In the genomic region with DNA sequence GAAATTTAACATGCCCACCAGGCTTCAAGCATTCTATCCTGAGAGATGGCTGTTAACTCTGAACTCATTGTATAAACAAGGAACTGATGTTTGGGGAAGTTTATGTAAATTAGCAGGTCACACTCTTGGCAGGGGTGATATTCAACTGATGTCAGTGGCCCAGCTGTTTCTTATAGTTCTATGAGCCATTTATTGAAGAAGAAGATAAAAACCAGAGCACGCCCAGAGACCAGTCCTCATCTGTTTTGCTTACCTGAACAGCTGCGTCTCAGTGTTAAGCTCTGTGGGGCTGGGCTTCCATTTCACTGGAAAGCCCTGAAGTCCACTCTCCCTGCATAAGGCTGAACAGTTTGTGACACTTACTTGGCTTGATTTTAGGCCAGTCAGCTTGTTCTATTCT, we compare ENCODE assay signal across 16 mouse cellular contexts. TPM values are rescaled to one million over a fixed set of nuclear protein-coding genes. Genes with fewer than 3 reads are reported as not detected.
DNase-seq lines count a peak whose midpoint lies in the region; ATAC-seq and TF ChIP-seq lines count a peak whose summit lies in the region.
"Had no signal": no experiment of that assay in that cellular context is flagged by ENCODE, and none has a peak within 500 bp of the region (broad histone marks: within the 10 kb centered on the region; RNA-seq: fewer than 3 reads in every experiment).

No protein-coding gene starts in this region.

- H3K4me3 ChIP-seq in bone marrow macrophage, adult 2 months (ENCODE audit: insufficient read depth, low read length): no peak overlapping the region
- no peak overlapping the region for H3K4me3 ChIP-seq in hindbrain, embryonic 11.5 days (ENCODE audit: low read depth, low read length)
- no peak overlapping the region for H3K4me3 ChIP-seq in midbrain, embryonic 12.5 days
- H3K4me3 ChIP-seq in heart, adult 2 months: no peak overlapping the region
- H3K4me3 ChIP-seq: erythroblast, embryonic 14.5 days; kidney, embryonic 15.5 days had no signal

- peaks cover 31% of the 10 kb centered on the region for H3K4me1 ChIP-seq in bone marrow macrophage, adult 2 months (ENCODE audit: control insufficient read depth, insufficient read depth, low read length)
- H3K4me1 ChIP-seq in hindbrain, embryonic 11.5 days (replicated peaks; ENCODE audit: control insufficient read depth, insufficient read depth, low read length): no peaks in the 10 kb centered on the region
- H3K4me1 ChIP-seq in midbrain, embryonic 12.5 days: peaks cover 25% of the 10 kb centered on the region
- no peaks in the 10 kb centered on the region for H3K4me1 ChIP-seq in heart, adult 2 months (ENCODE audit: control insufficient read depth, insufficient read depth, low read length)

- ATAC-seq in hindbrain, embryonic 11.5 days (ENCODE audit: low FRiP score): peak; percentile 49
- ATAC-seq in midbrain, embryonic 12.5 days (ENCODE audit: low FRiP score, low read depth): peak; percentile 32; the same call in 1 of the 2 replicates
- ATAC-seq: Patski had no signal

- no peak overlapping the region for H3K9ac ChIP-seq in hindbrain, embryonic 11.5 days (ENCODE audit: low read depth, low read length)
- H3K9ac ChIP-seq in midbrain, embryonic 12.5 days (replicated peaks): no peak overlapping the region
- H3K9ac ChIP-seq in heart, adult 2 months (ENCODE audit: low read depth, low read length): no peak overlapping the region
- H3K9ac ChIP-seq: kidney, embryonic 15.5 days had no signal

- no peaks in the 10 kb centered on the region for H3K27me3 ChIP-seq in hindbrain, embryonic 11.5 days (ENCODE audit: control insufficient read depth, insufficient read depth, low read length)
- no peaks in the 10 kb centered on the region for H3K27me3 ChIP-seq in midbrain, embryonic 12.5 days
- no peaks in the 10 kb centered on the region for H3K27me3 ChIP-seq in heart, adult 2 months (ENCODE audit: control insufficient read depth, insufficient read depth, low read length)
- H3K27me3 ChIP-seq: kidney, embryonic 15.5 days had no signal

- H3K4me2 ChIP-seq in hindbrain, embryonic 11.5 days (replicated peaks; ENCODE audit: low read depth, low read length): no peak overlapping the region
- no peak overlapping the region for H3K4me2 ChIP-seq in midbrain, embryonic 12.5 days (replicated peaks)
- H3K4me2 ChIP-seq: heart, embryonic 11.5 days; kidney, embryonic 15.5 days had no signal

- H3K36me3 ChIP-seq in hindbrain, embryonic 11.5 days (ENCODE audit: control insufficient read depth, insufficient read depth, low read length): no peaks in the 10 kb centered on the region
- no peaks in the 10 kb centered on the region for H3K36me3 ChIP-seq in midbrain, embryonic 12.5 days
- H3K36me3 ChIP-seq in heart, adult 2 months (ENCODE audit: control insufficient read depth, insufficient read depth, low read length): no peaks in the 10 kb centered on the region
- H3K36me3 ChIP-seq: kidney, embryonic 15.5 days had no signal

- intact Hi-C loops in heart, adult 2 months (cut with DNase I): no loop called here

- no peak for TF ChIP-seq EP300 in heart, adult 2 months (IDR thresholded peaks at IDR 0.05; ENCODE audit: insufficient read depth, low read depth, low read length)

- TF ChIP-seq CTCF in bone marrow macrophage, adult 2 months (IDR thresholded peaks at IDR 0.05; ENCODE audit: low read depth, low read length): no peak
- no peak for TF ChIP-seq CTCF in heart, adult 2 months (IDR thresholded peaks at IDR 0.05)

- peak overlapping the region; percentile 75 for H3K27ac ChIP-seq in bone marrow macrophage, adult 2 months (ENCODE audit: insufficient read depth, low read depth, low read length)
- no peak overlapping the region for H3K27ac ChIP-seq in hindbrain, embryonic 11.5 days (ENCODE audit: low read depth, low read length)
- H3K27ac ChIP-seq in midbrain, embryonic 12.5 days (replicated peaks): peak overlapping the region; percentile 55; the same call in 1 of the 2 replicates
- no peak overlapping the region for H3K27ac ChIP-seq in heart, adult 2 months
- H3K27ac ChIP-seq: kidney, embryonic 15.5 days had no signal

- DNase-seq in A20 (ENCODE audit: low read depth, low spot score): peak; percentile 35
- DNase-seq in hindbrain, embryonic 11.5 days (ENCODE audit: low spot score): no peak
- DNase-seq in spleen, adult 18-20 months: no peak
- no peak for DNase-seq in thymus, postnatal 0 days (ENCODE audit: low spot score)
- no peak for DNase-seq in heart, adult 2 months
- DNase-seq: cerebellum, postnatal 36 days; gastrocnemius, postnatal 10 days; layer of hippocampus, adult 9-11 months; right cerebral cortex, postnatal 14 days; thymus, postnatal 4 days had no signal

- no peaks in the 10 kb centered on the region for H3K79me2 ChIP-seq in heart, adult 2 months (replicated peaks; ENCODE audit: control insufficient read depth, insufficient read depth, low read length)

- TF ChIP-seq POLR2A in bone marrow macrophage, adult 2 months (IDR thresholded peaks at IDR 0.05; ENCODE audit: borderline replicate concordance, low read depth, low read length): no peak
- no peak for TF ChIP-seq POLR2A in heart, adult 2 months (IDR thresholded peaks at IDR 0.05; ENCODE audit: insufficient read depth, low read depth, low read length)

- WGBS in hindbrain, embryonic 11.5 days: 42% methylated on average over 2 of the region's 2 CpGs
- WGBS in midbrain, embryonic 12.5 days: 32% methylated on average over 2 of the region's 2 CpGs
- 54% methylated on average over 2 of the region's 2 CpGs for whole genome bisulfite sequencing in heart, adult 2 months

- no peaks in the 10 kb centered on the region for H3K9me3 ChIP-seq in hindbrain, embryonic 11.5 days (ENCODE audit: control insufficient read depth, low read length)
- H3K9me3 ChIP-seq in midbrain, embryonic 12.5 days: no peaks in the 10 kb centered on the region
- H3K9me3 ChIP-seq: kidney, embryonic 15.5 days had no signal

RNA-seq across cellular contexts. Expression of gene Hpgds, which starts 6.9 kb away (rescaled TPM):
- polyA plus RNA-seq in bone marrow macrophage, adult 2 months (2012; ENCODE audit: insufficient read depth, insufficient read length, missing spikeins): 236 and 246 TPM in 2 replicates
- polyA plus RNA-seq in hindbrain, embryonic 11.5 days (2014; fragmentation: Nextera tagmentation; extraction: Ambion mirVana): 13.5 and 18.0 TPM in 2 replicates
- 10.1 and 13.0 TPM in 2 replicates for polyA plus RNA-seq in midbrain, embryonic 12.5 days (2016; fragmentation: Nextera tagmentation; extraction: Ambion mirVana)
- 13.4 and 14.4 TPM in 2 replicates for polyA plus RNA-seq in thymus, postnatal 0 days (2015; fragmentation: Nextera tagmentation; extraction: Ambion mirVana)
- total RNA-seq in heart, adult 2 months (2021): 1 to 10 TPM in 1 of 2 experiments, under 1 TPM in 1; 0.57 to 1.1 TPM
- polyA plus RNA-seq in heart, adult 2 months (2012; rRNA removed): 0.47 and 0.85 TPM in 2 replicates
- polyA plus RNA-seq: erythroblast, embryonic 14.5 days had no signal

Comparison
In these comparisons a context has a peak if more than half of its experiments do, and no peak if none do; other contexts are left out.
1. H3K27ac ChIP-seq: peak in bone marrow macrophage, adult 2 months (single experiment) and midbrain, embryonic 12.5 days (single experiment); none in hindbrain, embryonic 11.5 days (single experiment) and heart, adult 2 months (single experiment).
2. RNA of gene Hpgds, which starts 6.9 kb away (polyA plus RNA-seq): 236 to 246 TPM in bone marrow macrophage, adult 2 months; 13.5 to 18.0 TPM in hindbrain, embryonic 11.5 days, 13.4 to 14.4 TPM in thymus, postnatal 0 days, 10.1 to 13.0 TPM in midbrain, embryonic 12.5 days and 0.47 to 0.85 TPM in heart, adult 2 months; every median in the first group is over 10 times any median in the second.